Mouse (Mus musculus): ENCODE data around the gene Dclre1a. TPM values are rescaled to one million over a fixed set of nuclear protein-coding genes. Genes with fewer than 3 reads are reported as not detected.

Dclre1a gene
- polyA plus RNA-seq, 2 experiments: 14.7 to 22.6 TPM

- H3K27ac ChIP-seq (replicated peaks; ENCODE audit: low read depth, low read length): peak overlapping the region; percentile 98
- H3K9me3 ChIP-seq (ENCODE audit: control insufficient read depth, low read length): no peaks in the 10 kb centered on the region
- ATAC-seq (ENCODE audit: low FRiP score, low read depth) (no peak; the same call in 1 of the 2 replicates), DNase-seq (ENCODE audit: low spot score) (peak; percentile 7)
- H3K4me1 ChIP-seq (ENCODE audit: control insufficient read depth, insufficient read depth, low read length): peaks cover 8% of the 10 kb centered on the region; the same call in 1 of the 2 replicates
- H3K27me3 ChIP-seq (ENCODE audit: control insufficient read depth, insufficient read depth, low read length): no peaks in the 10 kb centered on the region
- no peak for TF ChIP-seq POLR2A (IDR thresholded peaks at IDR 0.05; ENCODE audit: borderline replicate concordance, extremely low read depth, insufficient read depth, insufficient read length)
- peak overlapping the region; percentile 98 for H3K9ac ChIP-seq (ENCODE audit: low read depth, low read length, severe bottlenecking)
- peak overlapping the region; percentile 79 for H3K4me2 ChIP-seq (replicated peaks; ENCODE audit: low read depth, low read length, severe bottlenecking)
- H3K4me3 ChIP-seq (replicated peaks; ENCODE audit: low read length): peak overlapping the region; percentile 87
- H3K36me3 ChIP-seq (ENCODE audit: control insufficient read depth, insufficient read depth, low read length): peaks cover 30% of the 10 kb centered on the region
- 20% methylated on average over 18 of the region's 18 CpGs for WGBS
Observed at GRCm38 (mm10) chr19:56549033-56549680, 1.1 kb upstream of the Dclre1a start.

- H3K36me3 ChIP-seq (ENCODE audit: control insufficient read depth, insufficient read depth, low read length): peaks cover 32% of the 10 kb centered on the region
- peak within 1 kb of the TSS; percentile 98 for H3K27ac ChIP-seq (replicated peaks; ENCODE audit: low read depth, low read length)
- peak within 1 kb of the TSS; percentile 98 for H3K9ac ChIP-seq (ENCODE audit: low read depth, low read length, severe bottlenecking)
- H3K9me3 ChIP-seq (ENCODE audit: control insufficient read depth, low read length): no peaks in the 10 kb centered on the region
- H3K4me1 ChIP-seq (ENCODE audit: control insufficient read depth, insufficient read depth, low read length): peaks cover 8% of the 10 kb centered on the region; the same call in 1 of the 2 replicates
- DNase-seq (ENCODE audit: low spot score) (peak; percentile 77), ATAC-seq (ENCODE audit: low FRiP score, low read depth) (peak; percentile 89)
- peak within 1 kb of the TSS; percentile 87 for H3K4me3 ChIP-seq (replicated peaks; ENCODE audit: low read length)
- TF ChIP-seq POLR2A (IDR thresholded peaks at IDR 0.05; ENCODE audit: borderline replicate concordance, extremely low read depth, insufficient read depth, insufficient read length): 0 out of 2 replicates have a peak, but pooled peaks have one; percentile 48
- peak within 1 kb of the TSS; percentile 79 for H3K4me2 ChIP-seq (replicated peaks; ENCODE audit: low read depth, low read length, severe bottlenecking)
- H3K27me3 ChIP-seq (ENCODE audit: control insufficient read depth, insufficient read depth, low read length): no peaks in the 10 kb centered on the region
- WGBS: under 1% methylated on average over 54 of the region's 69 CpGs
Observed at GRCm38 (mm10) chr19:56548230-56549032, 409 bp upstream of the Dclre1a start, which contains the start of gene Nhlrc2. Gene Nhlrc2 (plus strand): TSS chr19:56548261.

- Histone ChIP-seq H3K9me3 (ENCODE audit: control insufficient read depth, low read length) (no peaks in the 10 kb centered on the region), H3K4me1 (ENCODE audit: control insufficient read depth, insufficient read depth, low read length) (peaks cover 8% of the 10 kb centered on the region; the same call in 1 of the 2 replicates), H3K4me3 (replicated peaks; ENCODE audit: low read length) (no peak overlapping the region), H3K9ac (ENCODE audit: low read depth, low read length, severe bottlenecking) (no peak overlapping the region), H3K36me3 (ENCODE audit: control insufficient read depth, insufficient read depth, low read length) (peaks cover 22% of the 10 kb centered on the region), H3K4me2 (replicated peaks; ENCODE audit: low read depth, low read length, severe bottlenecking) (no peak overlapping the region), H3K27ac (replicated peaks; ENCODE audit: low read depth, low read length) (no peak overlapping the region), H3K27me3 (ENCODE audit: control insufficient read depth, insufficient read depth, low read length) (no peaks in the 10 kb centered on the region)
- no peak for ATAC-seq (ENCODE audit: low FRiP score, low read depth)
- TF ChIP-seq POLR2A (IDR thresholded peaks at IDR 0.05; ENCODE audit: borderline replicate concordance, extremely low read depth, insufficient read depth, insufficient read length): no peak
- DNase-seq (ENCODE audit: low spot score): no peak
Observed at GRCm38 (mm10) chr19:56546031-56546430, 2.0 kb downstream of the Dclre1a start.

GRCm38 (mm10) chr19:56544681-56545388 lies 3.2 kb downstream of the Dclre1a start:
- ATAC-seq (ENCODE audit: low FRiP score, low read depth) (no peak), DNase-seq (ENCODE audit: low spot score) (no peak)
- Histone ChIP-seq H3K9me3 (ENCODE audit: control insufficient read depth, low read length) (no peaks in the 10 kb centered on the region), H3K4me3 (replicated peaks; ENCODE audit: low read length) (no peak overlapping the region), H3K9ac (ENCODE audit: low read depth, low read length, severe bottlenecking) (no peak overlapping the region), H3K36me3 (ENCODE audit: control insufficient read depth, insufficient read depth, low read length) (peaks cover 29% of the 10 kb centered on the region), H3K4me1 (ENCODE audit: control insufficient read depth, insufficient read depth, low read length) (peaks cover 8% of the 10 kb centered on the region; the same call in 1 of the 2 replicates), H3K4me2 (replicated peaks; ENCODE audit: low read depth, low read length, severe bottlenecking) (no peak overlapping the region), H3K27ac (replicated peaks; ENCODE audit: low read depth, low read length) (no peak overlapping the region), H3K27me3 (ENCODE audit: control insufficient read depth, insufficient read depth, low read length) (no peaks in the 10 kb centered on the region)
- no peak for TF ChIP-seq POLR2A (IDR thresholded peaks at IDR 0.05; ENCODE audit: borderline replicate concordance, extremely low read depth, insufficient read depth, insufficient read length)
- 91% methylated on average over 13 of the region's 13 CpGs for WGBS

GRCm38 (mm10) chr19:56543320-56543719 lies 4.7 kb downstream of the Dclre1a start:
- Histone ChIP-seq H3K27ac (replicated peaks; ENCODE audit: low read depth, low read length) (no peak overlapping the region), H3K4me3 (replicated peaks; ENCODE audit: low read length) (no peak overlapping the region), H3K9me3 (ENCODE audit: control insufficient read depth, low read length) (no peaks in the 10 kb centered on the region), H3K27me3 (ENCODE audit: control insufficient read depth, insufficient read depth, low read length) (no peaks in the 10 kb centered on the region), H3K4me2 (replicated peaks; ENCODE audit: low read depth, low read length, severe bottlenecking) (no peak overlapping the region), H3K9ac (ENCODE audit: low read depth, low read length, severe bottlenecking) (no peak overlapping the region), H3K4me1 (ENCODE audit: control insufficient read depth, insufficient read depth, low read length) (peaks cover 3% of the 10 kb centered on the region; the same call in 1 of the 2 replicates), H3K36me3 (ENCODE audit: control insufficient read depth, insufficient read depth, low read length) (peaks cover 30% of the 10 kb centered on the region)
- no peak for ATAC-seq (ENCODE audit: low FRiP score, low read depth)
- no peak for DNase-seq (ENCODE audit: low spot score)
- TF ChIP-seq POLR2A (IDR thresholded peaks at IDR 0.05; ENCODE audit: borderline replicate concordance, extremely low read depth, insufficient read depth, insufficient read length): no peak
- 93% methylated on average over 12 of the region's 12 CpGs for WGBS

All from limb, embryonic 14.5 days (tissue).